Mouse (Mus musculus) intestine, embryonic 14.5 days (tissue): Measurements from ENCODE around the gene Fam241a. TPM values are rescaled to one million over a fixed set of nuclear protein-coding genes. Genes with fewer than 3 reads are reported as not detected.

Source experiments
- ATAC-seq: fragments of 200-750 bp; cut with Nextera tagmentation; replicated peaks from 2 replicates; pipeline ENCODE4 v1.8.0; 2017; ENCODE audit warnings: low read depth, moderate number of reproducible peaks, moderate TSS enrichment, moderate library complexity; ENCODE audit not compliant: low FRiP score, low TSS enrichment
- DNase-seq: peaks from one replicate; pipeline ENCODE4 v3.0.0-alpha.2; 2018; ENCODE audit warnings: low spot score
- H3K27ac ChIP-seq: fragments of 300-500 bp; sonication (generic); 2 replicates; pipeline ENCODE4 v1.5.1; 2014; ENCODE audit warnings: low read depth, mild to moderate bottlenecking, control low read depth
- H3K27me3 ChIP-seq: fragments of 300-500 bp; sonication (generic); replicated peaks from 2 replicates; pipeline ENCODE4 v1.6.1; 2014; ENCODE audit warnings: low read length, control low read depth; ENCODE audit not compliant: control insufficient read depth, insufficient read depth
- H3K36me3 ChIP-seq: fragments of 300-500 bp; sonication (generic); 2 replicates; pipeline ENCODE4 v1.6.1; 2014; ENCODE audit warnings: low read length, control low read depth; ENCODE audit not compliant: control insufficient read depth, insufficient read depth
- H3K4me1 ChIP-seq: fragments of 300-500 bp; sonication (generic); replicated peaks from 2 replicates; pipeline ENCODE4 v1.6.1; 2014; ENCODE audit warnings: low read length, control low read depth, mixed read lengths; ENCODE audit not compliant: control insufficient read depth, insufficient read depth
- H3K4me2 ChIP-seq: fragments of 300-500 bp; sonication (generic); 2 replicates; pipeline ENCODE4 v1.6.1; 2014; ENCODE audit warnings: low read length
- H3K4me3 ChIP-seq: fragments of 300-500 bp; sonication (generic); 2 replicates; pipeline ENCODE4 v1.5.1; 2014; ENCODE audit warnings: low read depth, low read length, control low read depth, mixed read lengths
- H3K9ac ChIP-seq: fragments of 300-500 bp; sonication (generic); 2 replicates; pipeline ENCODE4 v1.6.1; 2014; ENCODE audit warnings: mild to moderate bottlenecking, low read length
- H3K9me3 ChIP-seq: fragments of 300-500 bp; sonication (generic); 2 replicates; pipeline ENCODE4 v1.6.1; 2016; ENCODE audit warnings: low read length, control low read depth; ENCODE audit not compliant: control insufficient read depth
- WGBS: fragments of 180-500 bp; shearing (Covaris S2); extraction: QIAGEN DNeasy Blood & Tissue Kit; methylation state at CpG from one replicate; pipeline ENCODE4 v1.1.7; 2014; 5-methylcytosine and 5-hydroxymethylcytosine counted together
- polyA plus RNA-seq: library from polyadenylated mRNA; unstranded; fragments of >200 nt; fragmentation: Nextera tagmentation; extraction: Ambion mirVana; gene quantifications from 2 replicates; pipeline ENCODE4 v1.2.1, GENCODE M21; 2014

The Fam241a gene
- polyA plus RNA-seq, 1 experiment from 2014 or later = 10.5 TPM

- H3K9ac ChIP-seq = no peak overlapping the region
- H3K9me3 ChIP-seq = no peaks in the 10 kb centered on the region
- ATAC-seq = no peak
- no peaks in the 10 kb centered on the region for H3K4me1 ChIP-seq
- no peak overlapping the region for H3K27ac ChIP-seq
- no peak overlapping the region for H3K4me3 ChIP-seq
- H3K36me3 ChIP-seq = peaks cover 43% of the 10 kb centered on the region
- DNase-seq = no peak
- no peaks in the 10 kb centered on the region for H3K27me3 ChIP-seq
- WGBS = 77% methylated on average over 1 of the region's 1 CpGs
- no peak overlapping the region for H3K4me2 ChIP-seq
Observed at GRCm38 (mm10) chr3:127820400-127820799, 75.7 kb downstream of the Fam241a start.

Other genes starting within 250 kb of the Fam241a start
- gene Alpk1, start 115.8 kb downstream of the Fam241a start, polyA plus RNA-seq = 1.7 and 2.9 TPM in 2 replicates
- 14.0 and 18.1 TPM in 2 replicates for gene Tifa, start 106.5 kb downstream of the Fam241a start, polyA plus RNA-seq
- 65.5 and 67.5 TPM in 2 replicates for gene Ap1ar, start 58.8 kb downstream of the Fam241a start, polyA plus RNA-seq